Comparison of ENCODE assay signal across 15 mouse cellular contexts in genomic region chr19:42247519-42247918, GRCm38 (mm10). TPM values are rescaled to one million over a fixed set of nuclear protein-coding genes. Genes with fewer than 3 reads are reported as not detected.
DNase-seq lines count a peak whose midpoint lies in the region; TF ChIP-seq lines count a peak whose summit lies in the region.
"Had no signal": no experiment of that assay in that cellular context is flagged by ENCODE, and none has a peak within 500 bp of the region (broad histone marks: within the 10 kb centered on the region; RNA-seq: fewer than 3 reads in every experiment).

Gene Golga7b, plus strand, starts transcription at chr19:42247574.

- no peak for TF ChIP-seq POLR2A in testis, adult 2 months (IDR thresholded peaks at IDR 0.05; ENCODE audit: control insufficient read depth, low read depth, low read length)

- no peaks in the 10 kb centered on the region for H3K36me3 ChIP-seq in testis, adult 2 months (ENCODE audit: control insufficient read depth, insufficient read depth, low read length)
- no peaks in the 10 kb centered on the region for H3K36me3 ChIP-seq in limb, embryonic 10.5 days
- H3K36me3 ChIP-seq: G1E; heart, embryonic 10.5 days had no signal

- no peak within 1 kb of the TSS for H3K27ac ChIP-seq in testis, adult 2 months (ENCODE audit: control insufficient read depth, insufficient read depth, low read depth, low read length)
- H3K27ac ChIP-seq in limb, embryonic 10.5 days = no peak within 1 kb of the TSS
- H3K27ac ChIP-seq: heart, embryonic 10.5 days had no signal

- peak within 1 kb of the TSS; percentile 80 for H3K4me3 ChIP-seq in testis, adult 2 months (ENCODE audit: control insufficient read depth, low read depth, low read length)
- no peak within 1 kb of the TSS for H3K4me3 ChIP-seq in limb, embryonic 10.5 days
- H3K4me3 ChIP-seq: heart, embryonic 10.5 days had no signal

- intact Hi-C loops in left cerebral cortex, postnatal 10 days (cut with DNase I) = no loop called here

- WGBS in limb, embryonic 10.5 days = 76% methylated on average over 3 of the region's 3 CpGs

- H3K27me3 ChIP-seq in testis, adult 2 months (ENCODE audit: control insufficient read depth, insufficient read depth, low read length) = no peaks in the 10 kb centered on the region
- H3K27me3 ChIP-seq in limb, embryonic 10.5 days (ENCODE audit: low read depth, poor library complexity, severe bottlenecking) = no peaks in the 10 kb centered on the region

- H3K9me3 ChIP-seq in limb, embryonic 10.5 days (replicated peaks) = no peaks in the 10 kb centered on the region
- H3K9me3 ChIP-seq: G1E; heart, embryonic 10.5 days had no signal

- DNase-seq in frontal cortex, adult 2 months (ENCODE audit: extremely low spot score in 1 of 2, low spot score in 1 of 2) = no peak
- DNase-seq in frontal cortex, postnatal 14 days (ENCODE audit: low spot score in 2 of 2) = no peak
- DNase-seq in testis, postnatal 14 days (ENCODE audit: low spot score) = no peak
- DNase-seq in left cerebral cortex, postnatal 10 days (ENCODE audit: extremely low spot score in 1 of 2, low spot score in 2 of 2) = no peak
- DNase-seq in urinary bladder, adult 2 months (ENCODE audit: low spot score) = no peak
- no peak for DNase-seq in limb, embryonic 10.5 days (ENCODE audit: low spot score)
- DNase-seq in lung, postnatal 36 days = no peak
- DNase-seq: adrenal gland, postnatal 36 days; gastrocnemius, postnatal 14 days; lung, adult 2 months; right cerebral cortex, postnatal 14 days had no signal

- peaks cover 6% of the 10 kb centered on the region for H3K4me1 ChIP-seq in testis, adult 2 months (ENCODE audit: control insufficient read depth, insufficient read depth, low read length)
- no peaks in the 10 kb centered on the region for H3K4me1 ChIP-seq in limb, embryonic 10.5 days

- TF ChIP-seq CTCF in testis, adult 2 months (IDR thresholded peaks at IDR 0.05; ENCODE audit: control insufficient read depth, insufficient read depth, insufficient replicate concordance, low read depth, low read length) = no peak

RNA-seq across cellular contexts. Expression of gene Golga7b, which starts in this region (rescaled TPM):
- 98.3 and 99.6 TPM in 2 replicates for polyA plus RNA-seq in frontal cortex, adult 2 months (2012; rRNA removed)
- polyA plus RNA-seq in testis, adult 2 months (2012; rRNA removed) = 6.7 and 8.7 TPM in 2 replicates
- 100 to 1,000 TPM; 137 to 138 TPM for total RNA-seq in left cerebral cortex, postnatal 10 days (2021)
- 0.10 TPM in 2 replicates for polyA plus RNA-seq in urinary bladder, adult 2 months (2012; rRNA removed)
- polyA plus RNA-seq in limb, embryonic 10.5 days (2016; fragmentation: Nextera tagmentation; extraction: Ambion mirVana) = not detected in 2 replicates
- total RNA-seq: hematopoietic stem cell, adult 5-6 weeks had no signal
- polyA plus RNA-seq: G1E had no signal

Comparison
In these comparisons a context has a peak if more than half of its experiments do, and no peak if none do; other contexts are left out.
1. RNA of gene Golga7b (polyA plus RNA-seq): 98.3 to 99.6 TPM in frontal cortex, adult 2 months; 6.7 to 8.7 TPM in testis, adult 2 months, 0.10 TPM in urinary bladder, adult 2 months and not detected in limb, embryonic 10.5 days; every median in the first group is over 10 times any median in the second.